Mouse (Mus musculus): ENCODE results near the gene Ulk2. TPM values are rescaled to one million over a fixed set of nuclear protein-coding genes. Genes with fewer than 3 reads are reported as not detected.

Ulk2 gene
- polyA plus RNA-seq, 1 experiment from 2014 or later: 21.8 TPM

GRCm38 (mm10) chr11:61751612-61752011 lies 103.3 kb downstream of the Ulk2 start:
- Histone ChIP-seq H3K4me1 (ENCODE audit: control insufficient read depth, insufficient read depth, low read length) (no peaks in the 10 kb centered on the region), H3K27ac (replicated peaks; ENCODE audit: low read depth, low read length) (no peak overlapping the region), H3K4me2 (ENCODE audit: low read depth, low read length) (no peak overlapping the region), H3K4me3 (ENCODE audit: low read depth, low read length) (no peak overlapping the region), H3K9me3 (replicated peaks; ENCODE audit: control insufficient read depth, low read length) (no peaks in the 10 kb centered on the region), H3K27me3 (ENCODE audit: control insufficient read depth, insufficient read depth, low read length) (no peaks in the 10 kb centered on the region), H3K36me3 (replicated peaks; ENCODE audit: control insufficient read depth, insufficient read depth, low read depth, low read length) (peaks cover 2% of the 10 kb centered on the region), H3K9ac (replicated peaks; ENCODE audit: low read length) (no peak overlapping the region)
- DNase-seq (ENCODE audit: low spot score) (peak; percentile 20), ATAC-seq (replicated peaks; ENCODE audit: insufficient number of reproducible peaks, low FRiP score, low TSS enrichment, low read depth) (no peak)
- WGBS: 82% methylated on average over 5 of the region's 5 CpGs

GRCm38 (mm10) chr11:61747161-61747560 lies 107.7 kb downstream of the Ulk2 start:
- no peak overlapping the region for H3K4me3 ChIP-seq (ENCODE audit: low read depth, low read length)
- no peaks in the 10 kb centered on the region; the same call in none of the 2 replicates for H3K36me3 ChIP-seq (replicated peaks; ENCODE audit: control insufficient read depth, insufficient read depth, low read depth, low read length)

GRCm38 (mm10) chr11:61745781-61746180 lies 109.1 kb downstream of the Ulk2 start:
- Histone ChIP-seq H3K9ac (replicated peaks; ENCODE audit: low read length) (no peak overlapping the region), H3K27ac (replicated peaks; ENCODE audit: low read depth, low read length) (no peak overlapping the region), H3K4me1 (ENCODE audit: control insufficient read depth, insufficient read depth, low read length) (no peaks in the 10 kb centered on the region), H3K4me3 (ENCODE audit: low read depth, low read length) (no peak overlapping the region), H3K27me3 (ENCODE audit: control insufficient read depth, insufficient read depth, low read length) (no peaks in the 10 kb centered on the region), H3K4me2 (ENCODE audit: low read depth, low read length) (no peak overlapping the region), H3K9me3 (replicated peaks; ENCODE audit: control insufficient read depth, low read length) (no peaks in the 10 kb centered on the region), H3K36me3 (replicated peaks; ENCODE audit: control insufficient read depth, insufficient read depth, low read depth, low read length) (peaks cover 4% of the 10 kb centered on the region)
- ATAC-seq (replicated peaks; ENCODE audit: insufficient number of reproducible peaks, low FRiP score, low TSS enrichment, low read depth): no peak
- no peak for DNase-seq (ENCODE audit: low spot score)
- WGBS: 93% methylated on average over 9 of the region's 9 CpGs

More at GRCm38 (mm10) chr11:61747161-61747560, 107.7 kb downstream of the Ulk2 start:
- 78% methylated on average over 3 of the region's 3 CpGs for WGBS
- H3K27me3 ChIP-seq (ENCODE audit: control insufficient read depth, insufficient read depth, low read length): no peaks in the 10 kb centered on the region
- H3K4me2 ChIP-seq (ENCODE audit: low read depth, low read length): no peak overlapping the region
- H3K9me3 ChIP-seq (replicated peaks; ENCODE audit: control insufficient read depth, low read length): no peaks in the 10 kb centered on the region
- no peak overlapping the region for H3K9ac ChIP-seq (replicated peaks; ENCODE audit: low read length)
- DNase-seq (ENCODE audit: low spot score): no peak
- ATAC-seq (replicated peaks; ENCODE audit: insufficient number of reproducible peaks, low FRiP score, low TSS enrichment, low read depth): no peak
- no peak overlapping the region for H3K27ac ChIP-seq (replicated peaks; ENCODE audit: low read depth, low read length)
- no peaks in the 10 kb centered on the region for H3K4me1 ChIP-seq (ENCODE audit: control insufficient read depth, insufficient read depth, low read length)

- Histone ChIP-seq H3K9me3 (replicated peaks; ENCODE audit: control insufficient read depth, low read length) (no peaks in the 10 kb centered on the region), H3K4me1 (ENCODE audit: control insufficient read depth, insufficient read depth, low read length) (no peaks in the 10 kb centered on the region), H3K4me2 (ENCODE audit: low read depth, low read length) (no peak overlapping the region), H3K4me3 (ENCODE audit: low read depth, low read length) (no peak overlapping the region), H3K9ac (replicated peaks; ENCODE audit: low read length) (no peak overlapping the region), H3K36me3 (replicated peaks; ENCODE audit: control insufficient read depth, insufficient read depth, low read depth, low read length) (peaks cover 4% of the 10 kb centered on the region), H3K27me3 (ENCODE audit: control insufficient read depth, insufficient read depth, low read length) (no peaks in the 10 kb centered on the region), H3K27ac (replicated peaks; ENCODE audit: low read depth, low read length) (no peak overlapping the region)
- DNase-seq (ENCODE audit: low spot score) (peak; percentile 21), ATAC-seq (replicated peaks; ENCODE audit: insufficient number of reproducible peaks, low FRiP score, low TSS enrichment, low read depth) (no peak)
- WGBS: 58% methylated on average over 3 of the region's 3 CpGs
Observed at GRCm38 (mm10) chr11:61744460-61744859, 110.4 kb downstream of the Ulk2 start.

GRCm38 (mm10) chr11:61743768-61744167 lies 111.1 kb downstream of the Ulk2 start:
- Histone ChIP-seq H3K4me1 (ENCODE audit: control insufficient read depth, insufficient read depth, low read length) (no peaks in the 10 kb centered on the region), H3K27ac (replicated peaks; ENCODE audit: low read depth, low read length) (no peak overlapping the region), H3K9ac (replicated peaks; ENCODE audit: low read length) (no peak overlapping the region), H3K4me3 (ENCODE audit: low read depth, low read length) (no peak overlapping the region), H3K27me3 (ENCODE audit: control insufficient read depth, insufficient read depth, low read length) (no peaks in the 10 kb centered on the region), H3K36me3 (replicated peaks; ENCODE audit: control insufficient read depth, insufficient read depth, low read depth, low read length) (peaks cover 7% of the 10 kb centered on the region), H3K4me2 (ENCODE audit: low read depth, low read length) (no peak overlapping the region), H3K9me3 (replicated peaks; ENCODE audit: control insufficient read depth, low read length) (no peaks in the 10 kb centered on the region)
- ATAC-seq (replicated peaks; ENCODE audit: insufficient number of reproducible peaks, low FRiP score, low TSS enrichment, low read depth) (no peak), DNase-seq (ENCODE audit: low spot score) (no peak)
- 79% methylated on average over 3 of the region's 3 CpGs for WGBS

- DNase-seq (ENCODE audit: low spot score): no peak
- no peaks in the 10 kb centered on the region for H3K27me3 ChIP-seq (ENCODE audit: control insufficient read depth, insufficient read depth, low read length)
- H3K9me3 ChIP-seq (replicated peaks; ENCODE audit: control insufficient read depth, low read length): no peaks in the 10 kb centered on the region
- H3K27ac ChIP-seq (replicated peaks; ENCODE audit: low read depth, low read length): no peak overlapping the region
- H3K4me1 ChIP-seq (ENCODE audit: control insufficient read depth, insufficient read depth, low read length): no peaks in the 10 kb centered on the region
- no peak overlapping the region for H3K9ac ChIP-seq (replicated peaks; ENCODE audit: low read length)
- no peak overlapping the region for H3K4me2 ChIP-seq (ENCODE audit: low read depth, low read length)
- H3K36me3 ChIP-seq (replicated peaks; ENCODE audit: control insufficient read depth, insufficient read depth, low read depth, low read length): peaks cover 10% of the 10 kb centered on the region; the same call in 1 of the 2 replicates
- ATAC-seq (replicated peaks; ENCODE audit: insufficient number of reproducible peaks, low FRiP score, low TSS enrichment, low read depth): no peak
- H3K4me3 ChIP-seq (ENCODE audit: low read depth, low read length): no peak overlapping the region
- 88% methylated on average over 1 of the region's 1 CpGs for WGBS
Observed at GRCm38 (mm10) chr11:61740500-61740899, 114.4 kb downstream of the Ulk2 start.

- ATAC-seq (replicated peaks; ENCODE audit: insufficient number of reproducible peaks, low FRiP score, low TSS enrichment, low read depth): no peak
- Histone ChIP-seq H3K4me3 (ENCODE audit: low read depth, low read length) (no peak overlapping the region), H3K9ac (replicated peaks; ENCODE audit: low read length) (no peak overlapping the region), H3K27ac (replicated peaks; ENCODE audit: low read depth, low read length) (no peak overlapping the region), H3K4me1 (ENCODE audit: control insufficient read depth, insufficient read depth, low read length) (no peaks in the 10 kb centered on the region), H3K4me2 (ENCODE audit: low read depth, low read length) (no peak overlapping the region), H3K27me3 (ENCODE audit: control insufficient read depth, insufficient read depth, low read length) (no peaks in the 10 kb centered on the region), H3K9me3 (replicated peaks; ENCODE audit: control insufficient read depth, low read length) (no peaks in the 10 kb centered on the region), H3K36me3 (replicated peaks; ENCODE audit: control insufficient read depth, insufficient read depth, low read depth, low read length) (peaks cover 10% of the 10 kb centered on the region; the same call in 1 of the 2 replicates)
- 94% methylated on average over 1 of the region's 1 CpGs for WGBS
- DNase-seq (ENCODE audit: low spot score): no peak
Observed at GRCm38 (mm10) chr11:61737290-61737689, 117.6 kb downstream of the Ulk2 start.

- Histone ChIP-seq H3K36me3 (replicated peaks; ENCODE audit: control insufficient read depth, insufficient read depth, low read depth, low read length) (peaks cover 6% of the 10 kb centered on the region), H3K9ac (replicated peaks; ENCODE audit: low read length) (no peak overlapping the region), H3K9me3 (replicated peaks; ENCODE audit: control insufficient read depth, low read length) (no peaks in the 10 kb centered on the region), H3K27me3 (ENCODE audit: control insufficient read depth, insufficient read depth, low read length) (no peaks in the 10 kb centered on the region), H3K27ac (replicated peaks; ENCODE audit: low read depth, low read length) (no peak overlapping the region), H3K4me2 (ENCODE audit: low read depth, low read length) (no peak overlapping the region), H3K4me1 (ENCODE audit: control insufficient read depth, insufficient read depth, low read length) (no peaks in the 10 kb centered on the region), H3K4me3 (ENCODE audit: low read depth, low read length) (no peak overlapping the region)
- ATAC-seq (replicated peaks; ENCODE audit: insufficient number of reproducible peaks, low FRiP score, low TSS enrichment, low read depth): no peak
- 87% methylated on average over 7 of the region's 7 CpGs for WGBS
- DNase-seq (ENCODE audit: low spot score): no peak
Observed at GRCm38 (mm10) chr11:61732672-61733071, 122.2 kb downstream of the Ulk2 start.

Measured in embryonic facial prominence, embryonic 11.5 days (tissue).